Comparison of ENCODE assay signal across 15 mouse cellular contexts in genomic region chr11:52526306-52526705, GRCm38 (mm10).
"Had no signal": no experiment of that assay in that cellular context is flagged by ENCODE, and none has a peak within 500 bp of the region (broad histone marks: within the 10 kb centered on the region; RNA-seq: fewer than 3 reads in every experiment).

No protein-coding gene starts in this region.

- DNase-seq: heart, postnatal 10 days; heart, postnatal 14 days; heart, postnatal 36 days; heart, postnatal 4 days; kidney, adult 11 months; kidney, adult 18-20 months; kidney, adult 8-10 months; kidney, adult 9 months; kidney, postnatal 10 days; kidney, postnatal 14 days; kidney, postnatal 25 days; kidney, postnatal 36 days; kidney, postnatal 4 days; layer of hippocampus, adult 9-11 months; layer of hippocampus, postnatal 36 days had no signal
